9 mouse cellular contexts compared by ENCODE assay signal in genomic region chr8:4370078-4370477, GRCm38 (mm10). TPM values are rescaled to one million over a fixed set of nuclear protein-coding genes. Genes with fewer than 3 reads are reported as not detected.
DNase-seq lines count a peak whose midpoint lies in the region; ATAC-seq and TF ChIP-seq lines count a peak whose summit lies in the region.
"Had no signal": no experiment of that assay in that cellular context is flagged by ENCODE, and none has a peak within 500 bp of the region (broad histone marks: within the 10 kb centered on the region; RNA-seq: fewer than 3 reads in every experiment).

No protein-coding gene starts in this region.

- H3K4me2 ChIP-seq in midbrain, embryonic 11.5 days, result no peak overlapping the region
- H3K4me2 ChIP-seq in midbrain, embryonic 16.5 days (ENCODE audit: low read length), result no peak overlapping the region
- no peak overlapping the region for H3K4me2 ChIP-seq in intestine, postnatal 0 days (replicated peaks; ENCODE audit: low read depth)
- H3K4me2 ChIP-seq: stomach, embryonic 15.5 days had no signal

- no peak overlapping the region for H3K9ac ChIP-seq in midbrain, embryonic 11.5 days (ENCODE audit: low read length)
- no peak overlapping the region for H3K9ac ChIP-seq in midbrain, embryonic 16.5 days (ENCODE audit: low read depth, low read length)
- H3K9ac ChIP-seq in intestine, postnatal 0 days (ENCODE audit: low read depth, low read length), result no peak overlapping the region
- H3K9ac ChIP-seq: stomach, embryonic 15.5 days had no signal

- intact Hi-C loops in gastrocnemius, postnatal 14 days (cut with DNase I; ENCODE audit: low total_unique reads), result loop anchor here (5.0 kb wide), 1 partner anchor 48 kb away; no protein-coding TSS in a partner anchor

- 29% methylated on average over 2 of the region's 2 CpGs for WGBS in midbrain, embryonic 11.5 days
- 31% methylated on average over 2 of the region's 2 CpGs for WGBS in midbrain, embryonic 16.5 days
- WGBS in intestine, postnatal 0 days, result 36% methylated on average over 2 of the region's 2 CpGs

- H3K27ac ChIP-seq in midbrain, embryonic 11.5 days (ENCODE audit: low read depth, low read length), result no peak overlapping the region
- no peak overlapping the region for H3K27ac ChIP-seq in midbrain, embryonic 16.5 days (ENCODE audit: low read length)
- H3K27ac ChIP-seq in intestine, postnatal 0 days (ENCODE audit: low read depth, low read length), result no peak overlapping the region
- H3K27ac ChIP-seq: stomach, embryonic 15.5 days had no signal

- H3K4me1 ChIP-seq in midbrain, embryonic 11.5 days (ENCODE audit: control insufficient read depth, insufficient read depth, low read length), result no peaks in the 10 kb centered on the region
- no peaks in the 10 kb centered on the region for H3K4me1 ChIP-seq in midbrain, embryonic 16.5 days (ENCODE audit: control insufficient read depth, insufficient read depth, low read length)
- no peaks in the 10 kb centered on the region for H3K4me1 ChIP-seq in intestine, postnatal 0 days (replicated peaks; ENCODE audit: control insufficient read depth, insufficient read depth, low read length)
- H3K4me1 ChIP-seq: stomach, embryonic 15.5 days had no signal

- DNase-seq in midbrain, embryonic 11.5 days (ENCODE audit: low spot score, missing footprints), result no peak
- peak; percentile 66 for DNase-seq in adipocyte (ENCODE audit: low spot score)
- DNase-seq in gastrocnemius, postnatal 14 days, result peak; percentile 31
- peak; percentile 38 for DNase-seq in lung, postnatal 10 days
- DNase-seq in spleen, postnatal 36 days (ENCODE audit: low spot score in 2 of 2), result peak; percentile 34 to 36
- no peak for DNase-seq in urinary bladder, postnatal 25 days (ENCODE audit: low spot score)

- no peaks in the 10 kb centered on the region for H3K27me3 ChIP-seq in midbrain, embryonic 11.5 days (ENCODE audit: control insufficient read depth, insufficient read depth, low read length)
- H3K27me3 ChIP-seq in midbrain, embryonic 16.5 days (ENCODE audit: control insufficient read depth, insufficient read depth, low read depth, low read length), result no peaks in the 10 kb centered on the region
- H3K27me3 ChIP-seq in intestine, postnatal 0 days (replicated peaks; ENCODE audit: control insufficient read depth, insufficient read depth, low read length), result no peaks in the 10 kb centered on the region
- H3K27me3 ChIP-seq: stomach, embryonic 15.5 days had no signal

- H3K36me3 ChIP-seq in midbrain, embryonic 11.5 days (ENCODE audit: control insufficient read depth, insufficient read depth, low read length), result no peaks in the 10 kb centered on the region
- H3K36me3 ChIP-seq in midbrain, embryonic 16.5 days (ENCODE audit: control insufficient read depth, insufficient read depth, low read length), result no peaks in the 10 kb centered on the region
- no peaks in the 10 kb centered on the region for H3K36me3 ChIP-seq in intestine, postnatal 0 days (ENCODE audit: control insufficient read depth, insufficient read depth)
- H3K36me3 ChIP-seq: stomach, embryonic 15.5 days had no signal

- H3K9me3 ChIP-seq in midbrain, embryonic 11.5 days (ENCODE audit: control insufficient read depth, low read length), result no peaks in the 10 kb centered on the region
- H3K9me3 ChIP-seq in midbrain, embryonic 16.5 days (replicated peaks; ENCODE audit: control insufficient read depth, low read length, poor library complexity, severe bottlenecking), result no peaks in the 10 kb centered on the region; the same call in 1 of the 2 replicates
- no peaks in the 10 kb centered on the region for H3K9me3 ChIP-seq in intestine, postnatal 0 days (ENCODE audit: control insufficient read depth)
- H3K9me3 ChIP-seq: stomach, embryonic 15.5 days had no signal

- peak; percentile 63 for ATAC-seq in midbrain, embryonic 11.5 days (ENCODE audit: low FRiP score)
- no peak for ATAC-seq in midbrain, embryonic 16.5 days
- ATAC-seq in intestine, postnatal 0 days, result peak; percentile 59

- peak; percentile 79 for TF ChIP-seq CTCF in intestine, postnatal 0 days (IDR thresholded peaks at IDR 0.05; ENCODE audit: low read depth)

- H3K4me3 ChIP-seq in midbrain, embryonic 11.5 days (ENCODE audit: low read depth, low read length), result no peak overlapping the region
- H3K4me3 ChIP-seq in midbrain, embryonic 16.5 days (ENCODE audit: low read depth, low read length), result no peak overlapping the region
- no peak overlapping the region for H3K4me3 ChIP-seq in intestine, postnatal 0 days (ENCODE audit: low read depth, low read length)
- H3K4me3 ChIP-seq: stomach, embryonic 15.5 days had no signal

RNA-seq across cellular contexts. Expression of gene Elavl1, which starts 44.9 kb away (rescaled TPM):
- polyA plus RNA-seq in midbrain, embryonic 11.5 days (2014; fragmentation: Nextera tagmentation; extraction: Ambion mirVana), result 366 and 369 TPM in 2 replicates
- 85.9 and 100 TPM in 2 replicates for polyA plus RNA-seq in midbrain, embryonic 16.5 days (2015; fragmentation: Nextera tagmentation; extraction: Ambion mirVana)
- total RNA-seq in gastrocnemius, postnatal 14 days (2021), result 10 to 100 TPM; 42.6 to 47.7 TPM
- polyA plus RNA-seq in intestine, postnatal 0 days (2015; fragmentation: Nextera tagmentation; extraction: Ambion mirVana), result 64.8 and 73.4 TPM in 2 replicates

RNA-seq across cellular contexts. Expression of gene Ccl25, which starts 45.1 kb away (rescaled TPM):
- polyA plus RNA-seq in midbrain, embryonic 11.5 days (2014; fragmentation: Nextera tagmentation; extraction: Ambion mirVana), result 15.7 and 17.8 TPM in 2 replicates
- 18.4 and 18.8 TPM in 2 replicates for polyA plus RNA-seq in midbrain, embryonic 16.5 days (2015; fragmentation: Nextera tagmentation; extraction: Ambion mirVana)
- total RNA-seq in gastrocnemius, postnatal 14 days (2021), result 1 to 10 TPM; 8.7 to 9.4 TPM
- 190 and 217 TPM in 2 replicates for polyA plus RNA-seq in intestine, postnatal 0 days (2015; fragmentation: Nextera tagmentation; extraction: Ambion mirVana)

Comparison
In these comparisons a context has a peak if more than half of its experiments do, and no peak if none do; other contexts are left out.
1. DNase-seq: peak in adipocyte (single experiment), gastrocnemius, postnatal 14 days (single experiment), lung, postnatal 10 days (single experiment) and spleen, postnatal 36 days (2 of 2); none in midbrain, embryonic 11.5 days (single experiment) and urinary bladder, postnatal 25 days (single experiment).